Mouse (Mus musculus) megakaryocyte, embryonic 14.5 days (primary cell): Measurements from ENCODE around the gene Msto1. TPM values are rescaled to one million over a fixed set of nuclear protein-coding genes. Genes with fewer than 3 reads are reported as not detected.
"Not testable (repeated sequence)": the region's sequence is repeated elsewhere in the genome, so short reads cannot be mapped to it uniquely, and the experiment has no call there.

Source experiments
- H3K27me3 ChIP-seq: replicated peaks from 2 replicates; pipeline ENCODE3; 2012; ENCODE audit warnings: inconsistent platforms
- H3K36me3 ChIP-seq: replicated peaks from 2 replicates; pipeline ENCODE3; 2012; ENCODE audit warnings: low read length, inconsistent platforms, mixed read lengths
- H3K4me1 ChIP-seq: 2 replicates; pipeline ENCODE4 v1.6.1; 2012; ENCODE audit warnings: inconsistent platforms
- H3K4me3 ChIP-seq: replicated peaks from 2 replicates; pipeline ENCODE3; 2012; ENCODE audit warnings: moderate library complexity, mild to moderate bottlenecking, inconsistent platforms
- H3K9me3 ChIP-seq: 2 replicates; pipeline ENCODE4 v1.6.1; 2012; ENCODE audit warnings: inconsistent platforms
- FLI1 ChIP-seq: IDR thresholded peaks from 2 replicates; pipeline ENCODE4 v1.6.1; 2012; ENCODE audit warnings: low read length, inconsistent platforms, mixed read lengths
- GATA1 ChIP-seq: IDR thresholded peaks from 3 replicates; pipeline ENCODE4 v1.6.1; 2012; ENCODE audit warnings: mixed read lengths, low read length, inconsistent platforms, borderline replicate concordance
- polyA plus RNA-seq: library from polyadenylated mRNA; stranded (reverse); fragments of >175 nt; gene quantifications from 2 replicates; pipeline ENCODE4 v1.2.3, GENCODE M21; 2012; ENCODE audit warnings: low replicate concordance; ENCODE audit not compliant: insufficient read depth

Gene Msto1
- polyA plus RNA-seq, 1 experiment = 22.7 TPM

- H3K27me3 ChIP-seq = no peaks in the 10 kb centered on the region
- peaks cover 11% of the 10 kb centered on the region for H3K4me1 ChIP-seq
- TF ChIP-seq GATA1 (no peak), FLI1 (no peak)
- no peak overlapping the region for H3K4me3 ChIP-seq
- H3K36me3 ChIP-seq = peaks cover 98% of the 10 kb centered on the region
- H3K9me3 ChIP-seq = no peaks in the 10 kb centered on the region
Measured at GRCm38 (mm10) chr3:88905741-88906140, 8.1 kb downstream of the Msto1 start.

- no peak for TF ChIP-seq GATA1
- TF ChIP-seq FLI1 = no peak
- Histone ChIP-seq H3K9me3 (no peaks in the 10 kb centered on the region), H3K36me3 (peaks cover 98% of the 10 kb centered on the region), H3K27me3 (no peaks in the 10 kb centered on the region), H3K4me3 (no peak overlapping the region), H3K4me1 (peaks cover 17% of the 10 kb centered on the region)
Measured at GRCm38 (mm10) chr3:88905209-88905608, 8.6 kb downstream of the Msto1 start.

- H3K9me3 ChIP-seq = no peaks in the 10 kb centered on the region
- H3K4me1 ChIP-seq = peaks cover 17% of the 10 kb centered on the region
- no peak overlapping the region for H3K4me3 ChIP-seq
- peaks cover 94% of the 10 kb centered on the region for H3K36me3 ChIP-seq
- H3K27me3 ChIP-seq = no peaks in the 10 kb centered on the region
- TF ChIP-seq FLI1 = no peak
- TF ChIP-seq GATA1 = no peak
Measured at GRCm38 (mm10) chr3:88904803-88905202, 9.0 kb downstream of the Msto1 start.

- H3K27me3 ChIP-seq, H3K4me3 ChIP-seq, H3K9me3 ChIP-seq, H3K4me1 ChIP-seq: not testable (repeated sequence)
- H3K36me3 ChIP-seq = peaks cover 25% of the 10 kb centered on the region
Measured at GRCm38 (mm10) chr3:88893011-88893410, 20.8 kb downstream of the Msto1 start.

- H3K9me3 ChIP-seq, H3K4me1 ChIP-seq, H3K4me3 ChIP-seq, H3K27me3 ChIP-seq, H3K36me3 ChIP-seq: not testable (repeated sequence)
Measured at GRCm38 (mm10) chr3:88882536-88882935, 31.3 kb downstream of the Msto1 start.

GRCm38 (mm10) chr3:88868449-88868848 lies 45.4 kb downstream of the Msto1 start:
- not testable (repeated sequence) for H3K9me3 ChIP-seq, H3K27me3 ChIP-seq, H3K4me3 ChIP-seq, H3K4me1 ChIP-seq
- peaks cover 28% of the 10 kb centered on the region for H3K36me3 ChIP-seq

- not testable (repeated sequence) for H3K9me3 ChIP-seq, H3K27me3 ChIP-seq, H3K4me3 ChIP-seq, H3K4me1 ChIP-seq
- H3K36me3 ChIP-seq = peaks cover 41% of the 10 kb centered on the region
Measured at GRCm38 (mm10) chr3:88867177-88867576, 46.6 kb downstream of the Msto1 start.

GRCm38 (mm10) chr3:88866735-88867134 lies 47.1 kb downstream of the Msto1 start:
- H3K27me3 ChIP-seq, H3K4me1 ChIP-seq, H3K4me3 ChIP-seq, H3K9me3 ChIP-seq: not testable (repeated sequence)
- H3K36me3 ChIP-seq = peaks cover 45% of the 10 kb centered on the region

GRCm38 (mm10) chr3:88862129-88862528 lies 51.7 kb downstream of the Msto1 start:
- Histone ChIP-seq H3K36me3 (peaks cover 91% of the 10 kb centered on the region), H3K27me3 (no peaks in the 10 kb centered on the region), H3K9me3 (no peaks in the 10 kb centered on the region), H3K4me3 (no peak overlapping the region), H3K4me1 (no peaks in the 10 kb centered on the region)
- TF ChIP-seq FLI1 (no peak), GATA1 (no peak)

GRCm38 (mm10) chr3:88855837-88856236 lies 58.0 kb downstream of the Msto1 start:
- Histone ChIP-seq H3K9me3 (no peaks in the 10 kb centered on the region), H3K4me1 (peaks cover 10% of the 10 kb centered on the region), H3K27me3 (no peaks in the 10 kb centered on the region), H3K4me3 (no peak overlapping the region), H3K36me3 (peaks cover 83% of the 10 kb centered on the region)
- no peak for TF ChIP-seq GATA1
- TF ChIP-seq FLI1 = no peak

Other genes with a start within 250 kb of the Msto1 start
- 5.5 and 6.0 TPM in 2 replicates for gene Khdc4, start 228.2 kb downstream of the Msto1 start, polyA plus RNA-seq
- 30.4 and 71.5 TPM in 2 replicates for gene Rit1, start 197.2 kb downstream of the Msto1 start, polyA plus RNA-seq
- gene Syt11, start 138.8 kb downstream of the Msto1 start, polyA plus RNA-seq = 10.9 and 16.6 TPM in 2 replicates
- 4.2 and 8.3 TPM in 2 replicates for gene Gon4l, start 78.8 kb downstream of the Msto1 start, polyA plus RNA-seq
- 0.45 and 0.95 TPM in 2 replicates for gene Ash1l, start 36.6 kb upstream of the Msto1 start, polyA plus RNA-seq
- 21.0 and 86.4 TPM in 2 replicates for gene Dap3, start 37.2 kb upstream of the Msto1 start, polyA plus RNA-seq
- gene Rusc1, start 179.3 kb upstream of the Msto1 start, polyA plus RNA-seq = 10.9 and 15.1 TPM in 2 replicates
- 14.8 and 27.6 TPM in 2 replicates for gene Gm43738, start 187.1 kb upstream of the Msto1 start, polyA plus RNA-seq
- gene Fdps, start 188.0 kb upstream of the Msto1 start, polyA plus RNA-seq = 48.9 and 51.3 TPM in 2 replicates
- gene Pklr, start 222.1 kb upstream of the Msto1 start, polyA plus RNA-seq = 0.26 TPM in 1 of 2 replicates, not detected in the other
- 0.36 and 0.68 TPM in 2 replicates for gene Hcn3, start 246.2 kb upstream of the Msto1 start, polyA plus RNA-seq